Mouse (Mus musculus) neutrophil, adult 5-6 weeks (primary cell): Measurements from ENCODE around the gene Zbtb24. TPM values are rescaled to one million over a fixed set of nuclear protein-coding genes. Genes with fewer than 3 reads are reported as not detected.

Experiments used
- ATAC-seq: fragments of 151-379, 151-347 bp; 2 replicates; pipeline ENCODE4 v1.8.0; 2017; ENCODE audit warnings: mild to moderate bottlenecking, moderate TSS enrichment; ENCODE audit not compliant: insufficient number of reproducible peaks, poor library complexity, low FRiP score, severe bottlenecking; ENCODE audit errors: extremely low read depth
- total RNA-seq: library from RNA; stranded (forward); fragments of 200-1000 nt; gene quantifications from 2 replicates; pipeline ENCODE4 v1.2.3, GENCODE M21; 2017

The Zbtb24 gene
- total RNA-seq, 1 experiment from 2014 or later, result 64.1 TPM

DNA sequence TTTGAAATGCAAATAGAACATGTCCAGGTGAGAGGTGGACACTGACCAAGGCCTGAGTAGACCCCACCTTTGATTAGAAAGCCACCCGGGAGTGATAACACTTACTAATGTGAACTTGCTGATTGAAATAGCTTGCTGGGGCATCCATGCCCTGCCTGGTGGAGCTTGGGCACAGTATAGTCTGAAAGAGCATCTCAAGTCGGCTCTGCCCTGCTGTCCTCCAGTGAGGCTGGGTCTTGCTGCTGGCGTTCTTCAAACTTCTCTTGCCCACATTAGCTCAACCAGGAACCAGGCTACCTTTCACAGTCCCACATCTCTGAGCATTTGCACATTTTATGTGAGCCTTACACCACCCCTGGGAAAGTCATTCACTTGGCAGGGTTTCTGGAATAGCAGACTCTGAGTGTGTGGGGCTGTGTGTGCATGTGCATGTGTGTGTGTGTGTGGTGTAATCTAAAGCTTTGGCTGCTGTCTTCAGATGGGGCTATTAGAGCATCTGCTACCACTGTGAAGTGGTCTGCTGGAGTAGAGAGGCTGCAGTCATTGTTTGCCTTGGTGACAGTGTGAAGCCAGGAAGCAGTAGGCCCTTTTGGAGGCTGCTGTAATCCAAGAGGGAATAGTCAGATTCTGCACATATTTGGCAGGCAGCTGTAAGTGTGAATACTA is 11.0 kb downstream of the Zbtb24 start:
- no peak for ATAC-seq

DNA sequence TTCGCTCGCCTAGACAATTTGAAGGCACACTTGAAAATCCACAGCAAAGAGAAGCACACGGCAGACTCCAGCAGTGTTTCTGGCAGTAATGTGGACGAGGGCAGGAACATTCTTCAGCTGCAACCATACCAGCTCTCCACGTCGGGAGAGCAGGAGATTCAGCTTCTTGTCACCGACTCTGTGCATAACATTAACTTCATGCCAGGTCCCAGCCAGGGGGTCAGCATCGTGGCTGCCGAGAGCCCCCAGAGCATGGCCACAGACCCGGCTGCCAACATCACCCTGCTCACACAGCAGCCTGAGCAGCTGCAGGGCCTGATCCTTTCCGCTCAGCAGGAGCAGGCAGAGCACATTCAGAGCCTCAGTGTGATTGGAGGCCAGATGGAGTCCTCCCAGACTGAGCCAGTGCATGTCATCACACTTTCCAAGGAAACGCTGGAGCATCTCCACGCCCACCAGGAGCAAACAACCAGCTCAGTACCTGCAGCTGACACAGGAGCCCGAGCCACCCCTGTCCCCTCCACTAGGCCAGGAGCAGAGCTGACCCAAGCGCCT is 14.3 kb downstream of the Zbtb24 start:
- ATAC-seq, result no peak

DNA sequence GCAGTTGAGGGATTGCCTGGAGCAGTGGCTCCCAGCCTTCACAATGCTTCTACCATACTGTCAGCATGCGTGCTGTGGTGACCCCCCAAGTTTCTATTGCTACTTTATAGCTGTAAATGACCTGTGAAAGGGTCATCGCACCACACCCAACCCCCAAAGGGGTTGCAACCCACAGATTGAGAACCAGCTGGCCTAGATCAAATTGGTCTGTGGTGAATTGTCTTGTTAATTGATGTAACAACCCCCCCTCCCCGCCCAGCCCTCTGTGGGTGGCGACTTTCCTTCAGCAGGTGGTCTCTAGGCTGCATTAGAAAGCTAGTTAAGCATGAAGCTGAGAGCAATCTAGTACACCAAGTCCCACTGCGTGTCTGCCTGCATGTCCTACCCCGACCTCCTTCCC is 17.1 kb downstream of the Zbtb24 start:
- no peak for ATAC-seq

DNA sequence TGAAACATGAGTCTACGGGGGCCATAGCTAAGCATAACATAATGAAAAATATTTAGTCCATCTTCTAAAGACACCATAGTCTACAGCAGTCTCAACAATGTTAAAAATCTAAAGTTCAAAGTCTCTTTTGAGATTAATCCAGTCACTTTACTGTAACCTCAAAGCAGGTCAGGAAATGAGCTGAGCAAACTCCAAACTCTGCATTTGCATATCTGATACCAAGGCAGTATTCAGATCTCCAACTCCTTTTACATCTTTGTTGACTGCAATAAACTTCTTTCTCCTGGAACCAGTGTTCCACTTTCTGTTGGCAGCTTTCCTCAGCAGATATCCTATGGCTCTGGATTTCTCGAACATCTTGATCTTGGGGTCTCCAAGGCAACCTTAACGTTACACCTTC is 20.5 kb downstream of the Zbtb24 start:
- no peak for ATAC-seq

DNA sequence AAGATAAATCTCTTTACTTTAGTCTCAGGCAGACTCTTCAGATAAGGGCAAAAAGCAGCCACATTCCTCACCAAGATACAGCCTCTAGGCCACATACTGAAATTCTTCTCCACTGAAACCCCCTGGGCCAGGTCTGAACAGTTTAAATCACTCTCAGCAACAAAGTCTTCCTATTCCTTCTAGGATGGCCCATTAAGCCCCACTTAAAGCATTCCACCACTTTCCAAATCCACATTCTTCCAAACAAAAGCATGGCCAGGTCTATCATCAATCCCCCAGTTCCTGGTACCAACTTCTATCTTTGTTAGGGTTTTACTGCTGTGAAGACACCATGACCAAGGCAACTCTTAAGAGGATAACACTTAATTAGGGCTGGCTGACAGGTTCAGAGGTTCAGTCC is 22.4 kb downstream of the Zbtb24 start:
- no peak for ATAC-seq

DNA sequence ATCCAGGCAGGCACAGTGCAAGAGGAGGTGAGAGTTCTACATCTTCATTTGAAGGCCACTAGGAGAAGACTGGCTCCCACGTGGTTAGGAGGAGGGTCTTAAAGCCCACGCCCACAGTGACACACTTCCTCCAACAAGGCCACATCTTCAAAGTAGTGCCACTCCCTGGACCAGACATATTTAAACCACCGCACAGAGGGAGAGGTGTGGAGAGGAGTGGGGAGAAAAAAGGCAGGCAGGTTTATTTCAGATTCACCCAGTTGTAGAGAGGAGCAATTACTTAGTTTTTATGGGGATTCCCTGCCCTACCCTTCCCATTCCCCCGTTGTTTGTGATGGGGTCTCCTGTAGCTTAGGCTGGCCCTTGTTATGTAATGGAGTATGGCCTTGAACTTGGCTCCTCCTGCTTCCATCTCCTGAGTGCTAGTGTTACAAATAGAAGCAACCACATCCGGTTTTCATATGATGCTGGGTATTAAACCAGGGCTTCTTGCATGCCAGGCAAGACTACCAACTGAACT is 22.8 kb downstream of the Zbtb24 start:
- ATAC-seq, result no peak

DNA sequence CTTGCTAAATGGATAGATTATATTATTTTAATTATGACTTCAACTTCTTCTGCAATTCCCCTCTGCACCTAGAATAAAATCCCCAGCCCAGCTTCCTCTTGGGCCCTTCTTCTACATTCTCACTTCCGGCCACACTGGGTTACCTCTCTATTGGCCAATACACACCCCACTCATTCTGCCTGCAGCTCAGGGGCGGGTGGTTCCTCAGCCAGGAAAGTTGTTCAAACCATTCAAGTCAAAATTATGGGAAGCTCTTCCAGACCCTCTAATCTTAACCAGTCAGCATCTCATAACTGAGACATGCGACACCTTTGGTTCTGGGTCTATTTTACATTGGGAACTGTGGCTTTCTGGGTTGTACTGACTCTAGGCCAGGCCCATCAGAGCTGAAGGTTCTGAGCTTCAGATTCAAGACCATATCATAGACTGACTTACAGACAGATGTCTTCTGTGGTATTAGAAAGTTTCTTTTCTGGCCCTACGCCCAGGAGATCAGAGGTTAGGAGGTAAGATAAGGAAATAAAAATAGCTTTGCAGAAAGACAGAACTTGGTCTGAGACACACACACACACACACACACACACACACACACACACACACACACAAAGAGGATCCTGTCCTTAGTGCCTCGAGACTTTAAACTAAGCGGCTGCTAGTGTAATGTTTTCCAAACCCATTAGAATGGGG is 23.7 kb downstream of the Zbtb24 start:
- ATAC-seq, result peak; percentile 58

DNA sequence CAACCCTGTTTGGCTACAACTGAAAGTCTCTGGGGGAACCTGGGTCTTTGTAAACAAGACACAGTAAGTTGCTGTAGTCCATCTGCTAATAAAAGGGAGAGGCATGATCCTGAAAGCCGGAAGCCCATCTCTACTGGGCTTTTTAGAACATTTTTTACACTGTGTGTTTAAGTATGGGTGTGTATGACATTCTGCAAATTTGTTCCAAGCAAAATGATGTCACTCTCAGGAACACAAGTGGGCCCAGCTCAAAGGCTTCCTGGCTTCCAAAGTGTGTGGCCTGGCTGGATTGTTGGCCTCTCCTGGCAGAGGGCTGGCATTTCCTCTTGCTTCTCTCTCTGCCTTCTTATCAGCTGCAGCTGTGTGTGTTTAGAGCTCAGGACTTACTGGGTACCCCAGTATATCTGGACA is 24.8 kb downstream of the Zbtb24 start:
- no peak for ATAC-seq

DNA sequence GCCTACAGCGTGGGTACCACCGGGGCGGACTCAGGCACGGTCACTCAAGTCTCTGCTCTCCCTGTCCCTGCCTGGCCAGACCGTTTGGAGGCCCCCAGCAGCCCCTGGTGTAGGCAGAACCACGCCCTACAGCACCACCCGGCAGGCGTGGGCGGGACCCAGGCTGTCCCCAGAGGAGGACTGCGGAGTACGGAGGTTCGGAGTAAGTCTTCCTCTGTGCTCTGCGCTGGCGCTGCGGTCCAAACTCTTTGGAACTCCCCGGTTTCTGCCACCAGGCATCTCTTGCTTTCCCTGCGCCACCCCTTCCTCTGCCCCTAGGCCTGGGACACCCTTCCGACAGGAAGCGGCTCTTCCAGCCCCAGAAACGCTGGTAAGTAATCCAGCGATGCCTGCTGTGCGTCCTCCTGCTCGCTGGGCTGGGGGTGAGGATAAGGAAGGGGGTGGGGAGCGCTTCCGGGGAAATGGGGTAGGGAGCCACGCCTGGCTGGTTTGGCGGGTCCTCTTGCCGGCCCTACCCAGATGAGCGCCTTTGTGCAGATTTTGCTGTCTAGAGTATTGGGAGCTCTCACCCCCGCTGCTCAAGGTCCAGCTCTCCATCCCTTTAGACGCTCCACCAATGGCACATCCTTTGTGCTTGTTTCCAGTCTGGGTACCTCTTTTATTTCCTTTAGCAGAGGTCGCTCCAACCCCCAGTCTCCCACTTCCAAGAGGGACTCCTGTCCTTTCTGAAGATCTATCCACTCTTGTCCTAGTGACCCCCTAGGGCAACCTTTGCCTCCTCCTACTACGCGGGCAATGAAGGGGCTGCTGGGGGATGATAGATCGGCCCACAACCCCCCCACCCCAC is 26.2 kb downstream of the Zbtb24 start, which contains the start of gene Mical1:
TSS of gene Mical1 (plus strand) at position 144 of the 847 bp plus-strand sequence.
- ATAC-seq, result peak; percentile 42

DNA sequence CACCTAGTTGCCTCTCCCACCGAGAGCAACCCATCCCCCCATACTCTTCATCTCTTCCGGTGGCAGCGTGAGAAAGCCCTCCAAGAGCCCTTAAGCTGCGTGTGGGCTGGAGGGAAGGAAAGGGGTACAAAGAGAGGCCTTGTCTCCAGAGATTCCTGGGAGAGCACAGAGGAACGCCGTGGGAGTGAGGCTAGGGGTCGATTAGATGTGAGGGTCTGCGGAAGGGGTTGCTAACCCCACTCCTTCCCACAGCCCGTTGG is 26.8 kb downstream of the Zbtb24 start:
- ATAC-seq, result no peak

DNA sequence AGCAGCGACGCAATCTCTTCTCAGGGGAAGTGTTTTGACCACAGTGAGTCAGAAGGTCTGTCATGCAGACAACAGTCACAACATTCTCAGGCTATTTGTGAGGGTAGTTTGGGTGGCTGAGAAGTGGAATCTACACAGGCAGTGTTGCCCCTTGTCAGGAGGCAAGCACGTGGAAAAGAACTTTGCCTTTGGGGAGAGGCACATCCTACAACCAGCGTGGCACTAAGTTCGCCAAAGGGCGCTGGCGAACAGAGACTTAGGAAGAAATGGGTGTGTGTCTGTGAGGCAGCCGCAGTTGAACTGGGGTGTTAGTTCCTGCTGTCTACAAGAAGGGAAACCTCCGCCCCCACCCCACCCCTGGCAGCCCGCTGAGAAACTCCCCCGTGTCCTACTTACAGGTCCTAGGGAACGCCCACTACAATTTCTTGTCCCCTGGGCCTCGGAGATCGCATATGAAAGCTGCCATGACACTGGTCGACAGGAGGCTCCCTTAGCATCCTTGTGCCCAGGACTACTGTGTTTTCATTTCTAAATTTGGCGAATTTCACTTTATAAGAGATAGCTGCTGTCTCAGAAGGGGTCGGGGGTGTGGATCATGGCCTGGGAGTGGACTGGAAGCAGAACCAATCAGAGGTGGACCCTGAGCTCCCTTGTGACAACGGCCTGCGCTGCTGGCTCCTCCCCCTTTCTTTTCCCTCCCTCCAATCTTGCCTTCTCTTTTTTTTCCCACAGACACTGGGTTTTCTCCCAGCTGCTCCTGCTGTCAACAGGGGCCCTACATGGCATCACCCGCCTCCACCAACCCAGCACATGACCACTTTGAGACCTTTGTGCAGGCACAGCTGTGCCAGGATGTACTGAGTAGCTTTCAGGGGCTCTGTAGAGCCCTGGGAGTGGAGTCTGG is 27.3 kb downstream of the Zbtb24 start:
- ATAC-seq, result peak; percentile 55

DNA sequence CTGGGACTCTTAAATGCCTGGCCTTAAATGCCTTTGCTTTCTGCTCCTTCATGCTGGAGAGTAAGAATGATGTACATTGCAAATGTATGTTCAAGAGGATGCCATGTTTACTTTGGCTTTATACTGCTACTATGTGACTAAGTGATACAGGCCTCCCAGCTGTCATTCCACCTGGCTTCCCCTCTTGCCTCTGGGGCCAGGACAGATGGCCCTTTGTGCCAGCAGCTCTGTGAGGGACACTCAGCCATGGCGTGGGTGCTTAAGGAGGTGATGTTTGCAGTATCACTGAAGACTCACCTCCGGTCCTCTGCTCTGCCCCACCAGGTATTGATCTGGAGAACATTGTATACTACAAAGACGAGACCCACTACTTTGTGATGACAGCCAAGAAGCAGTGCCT is 29.8 kb downstream of the Zbtb24 start:
- no peak for ATAC-seq

DNA sequence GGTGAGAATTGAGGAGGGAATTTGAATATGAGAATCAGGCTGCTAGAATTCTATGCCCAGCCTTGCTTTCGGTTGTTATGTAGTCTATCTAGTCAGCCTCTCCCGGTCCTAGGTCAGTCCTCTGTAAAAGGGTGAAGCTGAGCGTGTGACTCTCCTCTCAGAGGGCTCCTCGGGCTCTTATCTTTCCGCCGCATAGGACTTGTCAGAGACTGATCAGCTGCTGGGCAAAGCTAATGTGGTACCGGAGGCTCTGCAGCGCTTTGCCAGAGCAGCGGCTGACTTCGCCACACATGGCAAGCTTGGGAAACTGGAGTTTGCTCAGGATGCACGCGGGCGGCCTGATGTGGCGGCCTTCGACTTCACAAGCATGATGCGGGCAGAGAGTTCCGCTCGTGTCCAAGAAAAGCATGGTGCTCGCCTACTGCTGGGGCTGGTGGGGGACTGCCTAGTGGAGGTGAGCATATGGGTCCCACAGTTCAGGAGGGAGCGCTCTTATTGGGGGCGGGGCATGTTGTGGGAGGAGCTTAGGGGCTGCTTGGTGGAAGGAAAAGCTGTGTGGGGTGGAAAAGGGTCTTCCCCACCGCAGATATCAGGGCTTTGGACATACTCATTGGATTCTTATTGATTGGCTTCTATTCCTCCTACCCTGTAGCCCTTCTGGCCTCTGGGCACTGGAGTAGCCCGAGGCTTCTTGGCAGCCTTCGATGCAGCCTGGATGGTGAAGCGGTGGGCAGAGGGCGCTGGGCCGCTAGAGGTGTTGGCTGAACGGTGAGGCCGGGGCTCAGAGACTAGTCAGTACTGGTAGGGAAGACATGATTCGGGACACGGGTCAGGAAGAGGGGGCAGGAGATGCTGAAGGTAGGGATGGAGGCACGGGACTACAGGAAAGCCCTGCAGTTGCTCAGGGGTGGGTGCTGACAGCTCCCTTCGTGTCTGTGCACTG is 31.0 kb downstream of the Zbtb24 start:
- ATAC-seq, result no peak

DNA sequence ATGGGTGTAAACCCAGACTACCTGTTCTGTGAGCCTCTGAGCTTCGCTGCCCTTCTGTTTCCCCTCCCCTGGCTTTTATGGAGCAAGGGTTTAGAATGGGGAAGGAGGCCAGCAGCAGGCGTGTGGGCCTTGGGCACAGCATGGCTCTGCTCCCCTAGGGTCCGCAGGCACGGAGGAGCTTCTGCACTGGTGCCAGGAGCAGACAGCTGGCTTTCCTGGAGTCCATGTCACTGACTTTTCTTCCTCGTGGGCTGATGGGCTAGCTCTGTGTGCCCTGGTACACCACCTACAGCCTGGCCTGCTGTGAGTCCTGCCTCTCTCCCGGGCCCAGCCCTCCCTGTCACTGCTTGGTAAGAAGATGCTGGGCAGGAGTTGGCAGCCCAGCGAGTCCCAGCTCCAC is 32.3 kb downstream of the Zbtb24 start:
- ATAC-seq, result no peak

DNA sequence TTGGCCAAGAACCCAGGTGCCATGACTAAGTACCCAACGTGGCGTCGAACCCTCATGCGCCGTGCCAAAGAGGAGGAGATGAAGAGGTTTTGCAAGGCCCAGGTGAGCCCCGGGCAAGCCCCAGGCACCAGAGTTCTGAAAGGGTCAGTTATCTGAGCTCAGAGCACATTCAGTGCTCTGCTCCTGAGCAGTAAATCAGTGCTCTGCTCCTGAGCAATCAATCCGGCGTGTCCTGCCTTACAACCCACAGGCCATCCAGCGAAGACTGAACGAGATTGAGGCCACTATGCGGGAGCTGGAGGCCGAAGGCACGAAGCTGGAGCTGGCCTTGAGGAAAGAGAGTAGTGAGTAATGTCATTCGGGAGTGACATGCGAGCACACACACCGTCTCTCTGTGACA is 35.6 kb downstream of the Zbtb24 start:
- no peak for ATAC-seq

DNA sequence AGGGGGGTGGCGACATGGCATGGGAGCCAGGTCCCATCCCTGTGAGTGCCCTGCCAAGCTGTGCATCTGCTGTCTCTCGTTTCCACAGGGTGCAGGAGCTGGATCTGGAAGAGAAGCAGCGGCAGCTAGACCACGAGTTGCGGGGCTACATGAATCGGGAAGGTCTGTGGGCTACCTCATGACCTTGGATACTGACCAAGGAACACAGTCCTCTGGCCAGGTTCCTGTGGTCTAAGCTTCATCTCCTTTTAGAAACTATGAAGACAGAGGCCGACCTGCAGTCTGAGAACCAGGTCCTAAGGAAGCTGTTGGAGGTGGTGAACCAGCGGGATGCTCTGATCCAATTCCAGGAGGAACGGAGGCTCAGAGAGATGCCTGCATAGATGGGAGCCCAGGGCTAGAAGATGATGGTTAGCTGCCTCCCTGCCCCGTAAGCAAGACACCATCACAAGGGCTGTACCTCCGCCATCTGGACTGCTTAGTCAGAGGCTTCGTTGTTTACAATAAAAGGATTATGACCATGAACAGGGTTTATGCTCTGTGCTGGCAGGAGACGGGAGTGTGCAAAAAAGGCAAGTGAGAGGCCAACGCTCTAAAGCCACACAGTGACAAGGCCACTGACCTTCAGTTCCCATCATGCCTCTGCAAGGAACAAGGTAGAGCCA is 36.5 kb downstream of the Zbtb24 start:
- ATAC-seq, result no peak

DNA sequence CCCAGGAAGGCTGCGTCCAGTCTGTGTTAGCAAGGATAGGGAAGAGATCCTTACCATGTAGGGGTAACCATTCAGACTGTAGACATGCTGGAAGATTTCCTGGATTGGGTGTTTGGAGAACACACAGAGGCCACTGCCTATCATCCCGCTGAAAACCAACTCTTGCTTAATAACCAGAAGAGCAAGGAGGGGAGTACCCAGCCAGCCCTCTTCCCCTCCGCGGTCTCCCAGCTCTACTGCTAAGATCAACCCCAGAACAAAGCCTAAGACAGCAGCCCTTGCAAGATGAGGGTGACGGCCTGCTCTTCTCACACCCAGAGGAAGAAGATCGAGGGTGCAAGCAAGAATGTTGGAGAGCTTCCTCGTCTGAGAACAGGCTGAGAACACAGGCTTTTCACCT is 38.7 kb downstream of the Zbtb24 start:
- no peak for ATAC-seq
